Mouse (Mus musculus): ENCODE results near the gene Fank1. TPM values are rescaled to one million over a fixed set of nuclear protein-coding genes. Genes with fewer than 3 reads are reported as not detected.

The Fank1 gene
- polyA plus RNA-seq, 1 experiment from 2014 or later: 2.2 TPM

- H3K9me3 ChIP-seq (ENCODE audit: control insufficient read depth, low read length): no peaks in the 10 kb centered on the region
- no peaks in the 10 kb centered on the region for H3K36me3 ChIP-seq (ENCODE audit: control insufficient read depth, insufficient read depth, low read length)
- DNase-seq (ENCODE audit: low spot score) (no peak), ATAC-seq (ENCODE audit: low FRiP score) (no peak)
- WGBS: 85% methylated on average over 2 of the region's 2 CpGs
- no peak overlapping the region for H3K4me2 ChIP-seq (replicated peaks; ENCODE audit: low read depth, low read length)
- H3K4me1 ChIP-seq (replicated peaks; ENCODE audit: control insufficient read depth, insufficient read depth, low read length): no peaks in the 10 kb centered on the region
- no peak overlapping the region for H3K9ac ChIP-seq (ENCODE audit: low read depth, low read length)
- no peak overlapping the region for H3K27ac ChIP-seq (ENCODE audit: low read depth, low read length)
- H3K4me3 ChIP-seq (ENCODE audit: low read depth, low read length): no peak overlapping the region
- no peaks in the 10 kb centered on the region for H3K27me3 ChIP-seq (ENCODE audit: control insufficient read depth, insufficient read depth, low read length)
Observed at GRCm38 (mm10) chr7:133794720-133795119, 18.1 kb downstream of the Fank1 start.

DNA sequence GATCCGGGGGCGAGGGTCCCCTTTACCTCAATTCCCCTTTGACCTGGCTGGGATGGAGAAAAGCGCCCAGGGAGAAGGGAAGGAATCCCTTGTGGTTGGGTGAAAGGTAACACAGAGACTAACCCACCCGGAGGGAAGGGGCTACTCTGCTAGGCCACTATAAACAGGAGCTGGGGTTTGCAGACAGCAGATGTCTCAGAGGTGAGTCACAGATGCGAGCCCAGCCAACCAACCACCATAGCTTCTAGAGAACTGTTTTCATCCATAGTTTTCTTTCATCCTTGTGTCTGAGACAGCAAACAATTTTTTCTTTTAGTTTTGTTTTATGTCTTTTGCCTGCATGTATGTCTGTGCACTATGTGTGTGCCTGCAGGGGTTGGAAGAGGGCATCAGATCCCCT, 23.3 kb downstream of the Fank1 start:
- Histone ChIP-seq H3K4me1 (replicated peaks; ENCODE audit: control insufficient read depth, insufficient read depth, low read length) (no peaks in the 10 kb centered on the region), H3K27ac (ENCODE audit: low read depth, low read length) (no peak overlapping the region), H3K36me3 (ENCODE audit: control insufficient read depth, insufficient read depth, low read length) (no peaks in the 10 kb centered on the region), H3K27me3 (ENCODE audit: control insufficient read depth, insufficient read depth, low read length) (no peaks in the 10 kb centered on the region), H3K9me3 (ENCODE audit: control insufficient read depth, low read length) (no peaks in the 10 kb centered on the region), H3K9ac (ENCODE audit: low read depth, low read length) (no peak overlapping the region), H3K4me3 (ENCODE audit: low read depth, low read length) (no peak overlapping the region), H3K4me2 (replicated peaks; ENCODE audit: low read depth, low read length) (no peak overlapping the region)
- ATAC-seq (ENCODE audit: low FRiP score) (no peak), DNase-seq (ENCODE audit: low spot score) (no peak)
- 69% methylated on average over 5 of the region's 5 CpGs for WGBS

DNA sequence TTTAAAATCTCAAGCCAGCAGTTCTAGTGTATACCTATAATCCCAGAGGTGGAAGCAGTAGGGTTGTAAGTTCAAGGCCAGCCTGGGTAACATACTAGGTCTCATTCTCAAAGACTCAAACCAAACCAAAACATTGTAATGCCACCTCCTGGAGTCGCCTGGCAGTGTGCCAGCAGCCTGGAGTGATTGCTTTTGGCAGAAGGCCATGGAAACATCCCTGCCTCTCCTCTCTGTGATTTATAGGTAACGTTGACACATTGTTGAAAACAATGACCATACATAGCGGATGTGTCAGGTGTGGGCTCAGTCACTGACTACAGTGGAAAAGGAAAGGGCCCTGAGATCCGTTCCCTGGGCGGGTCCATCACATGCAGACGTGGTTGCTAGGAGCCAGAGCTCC, 25.2 kb downstream of the Fank1 start:
- H3K4me3 ChIP-seq (ENCODE audit: low read depth, low read length): no peak overlapping the region
- H3K36me3 ChIP-seq (ENCODE audit: control insufficient read depth, insufficient read depth, low read length): no peaks in the 10 kb centered on the region
- no peak overlapping the region for H3K4me2 ChIP-seq (replicated peaks; ENCODE audit: low read depth, low read length)
- no peaks in the 10 kb centered on the region for H3K9me3 ChIP-seq (ENCODE audit: control insufficient read depth, low read length)
- H3K27ac ChIP-seq (ENCODE audit: low read depth, low read length): no peak overlapping the region
- no peak overlapping the region for H3K9ac ChIP-seq (ENCODE audit: low read depth, low read length)
- no peak for ATAC-seq (ENCODE audit: low FRiP score)
- 68% methylated on average over 6 of the region's 6 CpGs for WGBS
- DNase-seq (ENCODE audit: low spot score): no peak
- no peaks in the 10 kb centered on the region for H3K4me1 ChIP-seq (replicated peaks; ENCODE audit: control insufficient read depth, insufficient read depth, low read length)
- no peaks in the 10 kb centered on the region for H3K27me3 ChIP-seq (ENCODE audit: control insufficient read depth, insufficient read depth, low read length)

- no peak overlapping the region for H3K4me3 ChIP-seq (ENCODE audit: low read depth, low read length)
- H3K36me3 ChIP-seq (ENCODE audit: control insufficient read depth, insufficient read depth, low read length): no peaks in the 10 kb centered on the region
- ATAC-seq (ENCODE audit: low FRiP score) (no peak), DNase-seq (ENCODE audit: low spot score) (peak; percentile 75)
- H3K4me1 ChIP-seq (replicated peaks; ENCODE audit: control insufficient read depth, insufficient read depth, low read length): no peaks in the 10 kb centered on the region
- H3K4me2 ChIP-seq (replicated peaks; ENCODE audit: low read depth, low read length): no peak overlapping the region
- H3K9ac ChIP-seq (ENCODE audit: low read depth, low read length): no peak overlapping the region
- 58% methylated on average over 7 of the region's 7 CpGs for WGBS
- no peaks in the 10 kb centered on the region for H3K9me3 ChIP-seq (ENCODE audit: control insufficient read depth, low read length)
- H3K27me3 ChIP-seq (ENCODE audit: control insufficient read depth, insufficient read depth, low read length): no peaks in the 10 kb centered on the region
- H3K27ac ChIP-seq (ENCODE audit: low read depth, low read length): no peak overlapping the region
Observed at GRCm38 (mm10) chr7:133805614-133806175, 29.0 kb downstream of the Fank1 start.

DNA sequence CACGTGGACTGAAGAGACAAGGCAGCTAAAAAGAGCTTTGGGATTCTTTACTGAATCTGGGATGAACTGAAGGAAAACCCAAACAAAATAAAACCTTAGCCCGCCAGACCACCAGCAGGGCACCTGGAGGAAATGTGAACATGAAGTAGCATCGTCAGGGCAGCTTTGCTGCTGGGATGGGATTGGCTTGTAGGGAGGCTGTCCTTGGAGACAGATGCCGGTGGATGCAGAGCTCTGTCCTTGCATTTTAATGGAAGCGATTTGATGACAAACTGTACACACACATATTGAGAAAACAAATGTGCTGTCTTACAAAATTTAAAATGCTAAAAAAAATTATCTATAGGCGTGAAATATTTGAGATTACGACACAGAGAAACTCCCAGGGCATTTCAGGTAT, 36.3 kb downstream of the Fank1 start:
- DNase-seq (ENCODE audit: low spot score) (no peak), ATAC-seq (ENCODE audit: low FRiP score) (no peak)
- no peaks in the 10 kb centered on the region for H3K9me3 ChIP-seq (ENCODE audit: control insufficient read depth, low read length)
- H3K4me3 ChIP-seq (ENCODE audit: low read depth, low read length): no peak overlapping the region
- WGBS: 77% methylated on average over 7 of the region's 7 CpGs
- H3K27me3 ChIP-seq (ENCODE audit: control insufficient read depth, insufficient read depth, low read length): no peaks in the 10 kb centered on the region
- H3K9ac ChIP-seq (ENCODE audit: low read depth, low read length): no peak overlapping the region
- no peak overlapping the region for H3K27ac ChIP-seq (ENCODE audit: low read depth, low read length)
- no peaks in the 10 kb centered on the region for H3K36me3 ChIP-seq (ENCODE audit: control insufficient read depth, insufficient read depth, low read length)
- H3K4me1 ChIP-seq (replicated peaks; ENCODE audit: control insufficient read depth, insufficient read depth, low read length): no peaks in the 10 kb centered on the region
- no peak overlapping the region for H3K4me2 ChIP-seq (replicated peaks; ENCODE audit: low read depth, low read length)

DNA sequence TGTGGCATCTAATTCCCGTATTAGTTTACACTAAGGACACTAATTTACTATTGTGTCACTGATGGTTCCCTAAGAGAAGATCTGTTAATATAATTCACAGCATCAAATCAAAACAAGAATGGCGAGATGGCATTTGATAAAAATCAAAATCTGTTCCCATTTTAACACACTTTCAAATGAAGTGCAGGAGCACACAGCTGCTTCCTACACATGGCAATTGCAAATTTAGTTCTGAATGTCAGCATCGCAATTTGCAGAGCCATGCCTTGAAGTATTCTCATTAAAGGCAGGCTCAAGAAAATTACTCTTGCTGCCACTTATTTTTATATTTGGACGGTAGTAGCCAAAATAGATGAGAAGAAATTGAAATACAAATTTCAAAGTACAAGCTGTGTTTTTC, 36.7 kb downstream of the Fank1 start:
- Histone ChIP-seq H3K4me2 (replicated peaks; ENCODE audit: low read depth, low read length) (no peak overlapping the region), H3K4me1 (replicated peaks; ENCODE audit: control insufficient read depth, insufficient read depth, low read length) (no peaks in the 10 kb centered on the region), H3K9ac (ENCODE audit: low read depth, low read length) (no peak overlapping the region), H3K36me3 (ENCODE audit: control insufficient read depth, insufficient read depth, low read length) (no peaks in the 10 kb centered on the region), H3K27me3 (ENCODE audit: control insufficient read depth, insufficient read depth, low read length) (no peaks in the 10 kb centered on the region), H3K4me3 (ENCODE audit: low read depth, low read length) (no peak overlapping the region), H3K27ac (ENCODE audit: low read depth, low read length) (no peak overlapping the region), H3K9me3 (ENCODE audit: control insufficient read depth, low read length) (no peaks in the 10 kb centered on the region)
- WGBS: 87% methylated on average over 4 of the region's 4 CpGs
- no peak for ATAC-seq (ENCODE audit: low FRiP score)
- DNase-seq (ENCODE audit: low spot score): no peak

DNA sequence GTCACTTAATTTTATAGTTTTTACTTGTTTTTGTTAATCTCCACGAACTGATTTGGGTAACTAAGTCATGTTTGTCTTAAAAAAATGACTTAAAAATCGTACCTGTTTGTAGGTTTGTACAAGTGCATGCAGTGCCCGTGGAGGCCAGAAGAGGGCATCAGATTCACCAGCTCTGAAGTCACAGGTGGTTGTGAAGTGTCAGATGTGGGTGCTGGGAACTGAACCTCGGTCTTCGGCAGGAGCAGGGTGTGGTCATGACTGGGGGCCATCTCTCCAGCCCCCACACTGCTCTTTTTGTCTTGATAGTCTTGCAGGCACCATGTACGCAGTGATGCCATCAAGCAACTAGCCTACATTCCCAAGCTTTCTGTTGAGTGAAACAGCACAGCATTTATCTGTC, 47.1 kb downstream of the Fank1 start:
- no peaks in the 10 kb centered on the region for H3K9me3 ChIP-seq (ENCODE audit: control insufficient read depth, low read length)
- no peak overlapping the region for H3K4me3 ChIP-seq (ENCODE audit: low read depth, low read length)
- H3K4me1 ChIP-seq (replicated peaks; ENCODE audit: control insufficient read depth, insufficient read depth, low read length): no peaks in the 10 kb centered on the region
- H3K27me3 ChIP-seq (ENCODE audit: control insufficient read depth, insufficient read depth, low read length): no peaks in the 10 kb centered on the region
- WGBS: 86% methylated on average over 6 of the region's 6 CpGs
- ATAC-seq (ENCODE audit: low FRiP score) (no peak), DNase-seq (ENCODE audit: low spot score) (no peak)
- H3K4me2 ChIP-seq (replicated peaks; ENCODE audit: low read depth, low read length): no peak overlapping the region
- no peaks in the 10 kb centered on the region for H3K36me3 ChIP-seq (ENCODE audit: control insufficient read depth, insufficient read depth, low read length)
- H3K27ac ChIP-seq (ENCODE audit: low read depth, low read length): no peak overlapping the region
- no peak overlapping the region for H3K9ac ChIP-seq (ENCODE audit: low read depth, low read length)

GRCm38 (mm10) chr7:133824579-133824978, 47.9 kb downstream of the Fank1 start:
- H3K9ac ChIP-seq (ENCODE audit: low read depth, low read length): no peak overlapping the region
- ATAC-seq (ENCODE audit: low FRiP score) (no peak), DNase-seq (ENCODE audit: low spot score) (no peak)
- no peaks in the 10 kb centered on the region for H3K36me3 ChIP-seq (ENCODE audit: control insufficient read depth, insufficient read depth, low read length)
- H3K4me1 ChIP-seq (replicated peaks; ENCODE audit: control insufficient read depth, insufficient read depth, low read length): no peaks in the 10 kb centered on the region
- H3K27me3 ChIP-seq (ENCODE audit: control insufficient read depth, insufficient read depth, low read length): no peaks in the 10 kb centered on the region
- no peaks in the 10 kb centered on the region for H3K9me3 ChIP-seq (ENCODE audit: control insufficient read depth, low read length)
- 94% methylated on average over 2 of the region's 2 CpGs for WGBS
- H3K27ac ChIP-seq (ENCODE audit: low read depth, low read length): no peak overlapping the region
- no peak overlapping the region for H3K4me2 ChIP-seq (replicated peaks; ENCODE audit: low read depth, low read length)
- no peak overlapping the region for H3K4me3 ChIP-seq (ENCODE audit: low read depth, low read length)

DNA sequence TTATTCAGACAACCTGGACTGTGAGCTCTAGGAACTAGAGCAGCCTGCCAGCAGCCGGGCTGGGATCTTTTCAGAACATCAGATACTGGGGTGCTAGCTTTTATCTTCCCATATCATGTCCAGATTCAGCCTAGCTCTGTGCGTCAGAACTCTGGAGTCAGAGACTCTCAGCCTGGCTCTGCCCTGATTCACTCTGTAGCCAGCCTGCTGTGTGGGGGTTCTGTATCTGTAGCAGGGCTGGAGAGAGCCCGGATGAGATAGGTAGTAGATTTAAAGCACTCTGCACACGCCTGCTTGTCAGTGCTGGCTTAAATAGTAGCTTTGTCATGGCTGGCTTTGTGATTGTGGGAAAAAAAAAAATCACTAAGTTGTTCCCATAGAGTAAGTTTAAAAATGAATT, 51.9 kb downstream of the Fank1 start:
- ATAC-seq (ENCODE audit: low FRiP score) (no peak), DNase-seq (ENCODE audit: low spot score) (no peak)
- Histone ChIP-seq H3K9ac (ENCODE audit: low read depth, low read length) (no peak overlapping the region), H3K27ac (ENCODE audit: low read depth, low read length) (no peak overlapping the region), H3K4me1 (replicated peaks; ENCODE audit: control insufficient read depth, insufficient read depth, low read length) (no peaks in the 10 kb centered on the region), H3K4me3 (ENCODE audit: low read depth, low read length) (no peak overlapping the region), H3K4me2 (replicated peaks; ENCODE audit: low read depth, low read length) (no peak overlapping the region), H3K36me3 (ENCODE audit: control insufficient read depth, insufficient read depth, low read length) (no peaks in the 10 kb centered on the region), H3K27me3 (ENCODE audit: control insufficient read depth, insufficient read depth, low read length) (no peaks in the 10 kb centered on the region), H3K9me3 (ENCODE audit: control insufficient read depth, low read length) (no peaks in the 10 kb centered on the region)
- WGBS: 53% methylated on average over 4 of the region's 4 CpGs
